Mouse (Mus musculus) liver, adult 2 months (tissue): ENCODE results near the gene Pip5k1b. TPM values are rescaled to one million over a fixed set of nuclear protein-coding genes. Genes with fewer than 3 reads are reported as not detected.

Experiments
- DNase-seq: peaks from one replicate; pipeline ENCODE4 v3.0.0-alpha.2; 2011; ENCODE audit warnings: low read depth, low spot score; ENCODE audit errors: extremely low read depth
- H3K27ac ChIP-seq: fragments of 200-500 bp; replicated peaks from 2 replicates; pipeline ENCODE4 v1.5.1; 2012; ENCODE audit warnings: low read depth, mild to moderate bottlenecking, control low read depth, inconsistent platforms, low read length; ENCODE audit not compliant: insufficient read depth
- H3K27me3 ChIP-seq: fragments of 200-500 bp; 2 replicates; pipeline ENCODE4 v1.6.1; 2012; ENCODE audit warnings: mild to moderate bottlenecking, moderate library complexity, low read length, inconsistent platforms; ENCODE audit not compliant: control insufficient read depth, insufficient read depth
- H3K36me3 ChIP-seq: fragments of 200-500 bp; 2 replicates; pipeline ENCODE4 v1.6.1; 2012; ENCODE audit warnings: low read length, inconsistent platforms; ENCODE audit not compliant: control insufficient read depth, insufficient read depth
- H3K4me1 ChIP-seq: fragments of 200-500 bp; 2 replicates; pipeline ENCODE4 v1.6.1; 2011; ENCODE audit warnings: low read length; ENCODE audit not compliant: control insufficient read depth, insufficient read depth
- H3K4me3 ChIP-seq: fragments of 200-500 bp; 2 replicates; pipeline ENCODE4 v1.5.1; 2011; ENCODE audit warnings: low read depth, mild to moderate bottlenecking, control low read depth, low read length, moderate library complexity; ENCODE audit not compliant: insufficient read depth
- H3K79me2 ChIP-seq: fragments of 200-500 bp; 2 replicates; pipeline ENCODE4 v1.6.1; 2012; ENCODE audit warnings: inconsistent platforms, mild to moderate bottlenecking, low read length, moderate library complexity; ENCODE audit not compliant: control insufficient read depth, insufficient read depth
- H3K9ac ChIP-seq: fragments of 200-500 bp; 2 replicates; pipeline ENCODE4 v1.6.1; 2012; ENCODE audit warnings: low read depth, mild to moderate bottlenecking, control low read depth, inconsistent platforms, low read length
- CTCF ChIP-seq: fragments of 200-500 bp; IDR thresholded peaks from 2 replicates; pipeline ENCODE4 v1.5.1; 2011; ENCODE audit warnings: low read depth, low read length, control low read depth
- POLR2A ChIP-seq: fragments of 200-500 bp; IDR thresholded peaks from 2 replicates; pipeline ENCODE4 v1.6.1; 2011; ENCODE audit warnings: low read length, control low read depth; ENCODE audit not compliant: insufficient read depth; ENCODE audit errors: extremely low read depth
- WGBS: fragments of 180-500 bp; shearing (Covaris S2); methylation state at CpG from one replicate; pipeline ENCODE4 v1.1.7; 2018; 5-methylcytosine and 5-hydroxymethylcytosine counted together
- polyA plus RNA-seq: library from polyadenylated mRNA; depleted of rRNA; stranded (reverse); fragments of >200 nt; gene quantifications from 2 replicates; pipeline ENCODE4 v1.2.3, GENCODE M21; 2012
- total RNA-seq: library from RNA; depleted of rRNA; stranded (reverse); fragments of >200 nt; gene quantifications from 2 replicates; pipeline ENCODE4 v1.2.3, GENCODE M21; 2014

The Pip5k1b gene
- total and polyA plus RNA-seq, 2 experiments, result under 0.01 TPM; not detected in 1

GRCm38 (mm10) chr19:24518384-24518783, 37.3 kb downstream of the Pip5k1b start:
- Histone ChIP-seq H3K9ac (no peak overlapping the region), H3K79me2 (no peaks in the 10 kb centered on the region), H3K36me3 (no peaks in the 10 kb centered on the region), H3K4me1 (no peaks in the 10 kb centered on the region), H3K27me3 (no peaks in the 10 kb centered on the region), H3K4me3 (no peak overlapping the region), H3K27ac (no peak overlapping the region)
- no peak for DNase-seq
- TF ChIP-seq POLR2A, result no peak
- no peak for TF ChIP-seq CTCF

DNA sequence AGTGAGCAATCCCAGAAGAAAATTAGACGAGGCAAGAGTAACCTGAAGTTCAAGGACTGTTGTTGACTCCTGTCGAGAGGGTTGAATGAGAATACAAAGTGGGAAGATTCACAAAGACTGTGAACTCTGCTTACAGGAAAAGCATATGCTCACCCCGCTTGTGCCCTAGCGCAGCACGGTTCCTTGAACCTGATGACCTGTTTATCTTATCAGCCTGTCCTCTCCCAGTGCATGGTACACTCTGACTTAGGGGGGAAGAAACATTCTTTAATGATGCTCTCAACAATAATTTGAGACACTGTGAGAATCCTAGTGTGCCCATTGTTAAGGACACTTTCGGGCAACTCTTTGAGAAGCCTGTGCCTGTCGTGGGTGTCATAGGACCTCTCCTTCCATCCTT, 38.6 kb downstream of the Pip5k1b start:
- Histone ChIP-seq H3K27ac (no peak overlapping the region), H3K4me3 (no peak overlapping the region), H3K27me3 (no peaks in the 10 kb centered on the region), H3K79me2 (no peaks in the 10 kb centered on the region), H3K4me1 (no peaks in the 10 kb centered on the region), H3K36me3 (no peaks in the 10 kb centered on the region), H3K9ac (no peak overlapping the region)
- 43% methylated on average over 7 of the region's 7 CpGs for WGBS
- DNase-seq, result no peak
- no peak for TF ChIP-seq CTCF
- no peak for TF ChIP-seq POLR2A

DNA sequence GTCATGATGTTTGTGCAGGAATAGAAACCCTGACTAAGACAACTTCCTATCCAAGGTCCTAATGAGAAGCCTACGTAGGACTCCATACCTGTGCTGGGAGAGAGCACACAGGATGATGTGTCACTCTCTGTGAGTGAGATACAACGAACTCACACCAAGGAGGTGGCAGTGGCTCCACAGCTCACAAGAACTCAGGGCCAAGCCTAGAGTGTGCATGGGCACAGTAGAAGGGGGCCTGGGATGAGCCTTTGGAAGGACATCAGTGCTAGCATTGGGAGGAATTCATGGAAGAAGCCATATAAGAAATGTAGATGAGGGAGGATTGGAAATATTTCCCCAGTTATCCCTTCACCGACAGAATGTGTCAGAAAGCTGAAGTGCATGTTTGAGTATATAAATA, 39.7 kb downstream of the Pip5k1b start:
- Histone ChIP-seq H3K9ac (no peak overlapping the region), H3K27ac (no peak overlapping the region), H3K4me1 (no peaks in the 10 kb centered on the region), H3K79me2 (no peaks in the 10 kb centered on the region), H3K27me3 (no peaks in the 10 kb centered on the region), H3K36me3 (no peaks in the 10 kb centered on the region), H3K4me3 (no peak overlapping the region)
- 83% methylated on average over 3 of the region's 3 CpGs for whole genome bisulfite sequencing
- TF ChIP-seq POLR2A (no peak), CTCF (no peak)
- DNase-seq, result no peak

DNA sequence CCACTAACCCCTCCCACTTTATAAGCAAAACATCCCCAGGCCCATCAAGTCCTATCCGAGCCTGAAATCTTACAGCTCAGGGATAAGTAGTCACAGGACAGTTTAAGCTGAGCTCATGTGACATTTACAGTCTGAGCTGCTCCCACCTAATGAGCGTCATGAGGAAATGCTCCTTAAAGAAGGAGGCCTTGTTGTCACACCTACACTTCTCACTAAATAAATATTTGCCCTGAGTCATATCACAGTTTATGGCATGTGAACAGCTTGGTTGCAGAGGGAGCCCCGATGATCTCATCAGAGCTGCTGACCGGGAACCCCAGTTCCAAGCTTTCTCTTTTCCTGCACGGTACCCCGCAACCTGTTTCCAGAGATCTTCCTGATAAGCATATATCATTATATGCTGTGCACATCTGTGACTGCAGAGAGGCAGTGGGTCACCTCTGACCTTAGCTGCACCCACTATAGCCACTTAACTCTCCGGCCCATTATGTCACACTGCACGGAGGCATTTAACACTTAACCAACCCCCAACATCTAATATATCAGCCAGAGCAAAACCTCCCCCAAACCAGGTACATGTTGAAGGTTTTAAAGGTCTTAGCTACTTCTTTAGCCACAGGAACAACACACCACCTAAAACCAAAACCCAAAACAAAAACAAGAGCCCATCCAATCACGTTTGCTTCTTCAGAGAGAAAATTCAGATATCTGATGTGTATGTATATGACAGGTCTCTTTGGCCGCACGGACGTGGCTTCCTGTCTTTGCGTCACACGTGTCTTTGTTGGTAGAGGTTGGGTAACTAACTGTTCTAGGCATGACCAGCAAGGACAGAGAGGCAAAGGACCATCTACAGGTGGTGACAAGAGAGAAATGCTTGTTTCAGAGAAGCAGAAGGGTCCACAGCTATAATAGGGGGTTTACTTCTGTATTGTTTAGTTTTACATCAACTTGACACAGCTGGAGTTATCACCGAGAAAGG, 40.7 kb downstream of the Pip5k1b start:
- Histone ChIP-seq H3K4me1 (no peaks in the 10 kb centered on the region), H3K27ac (no peak overlapping the region), H3K27me3 (no peaks in the 10 kb centered on the region), H3K79me2 (no peaks in the 10 kb centered on the region), H3K36me3 (no peaks in the 10 kb centered on the region), H3K4me3 (no peak overlapping the region), H3K9ac (no peak overlapping the region)
- DNase-seq, result no peak
- WGBS, result 75% methylated on average over 15 of the region's 15 CpGs
- no peak for TF ChIP-seq POLR2A
- TF ChIP-seq CTCF, result no peak

DNA sequence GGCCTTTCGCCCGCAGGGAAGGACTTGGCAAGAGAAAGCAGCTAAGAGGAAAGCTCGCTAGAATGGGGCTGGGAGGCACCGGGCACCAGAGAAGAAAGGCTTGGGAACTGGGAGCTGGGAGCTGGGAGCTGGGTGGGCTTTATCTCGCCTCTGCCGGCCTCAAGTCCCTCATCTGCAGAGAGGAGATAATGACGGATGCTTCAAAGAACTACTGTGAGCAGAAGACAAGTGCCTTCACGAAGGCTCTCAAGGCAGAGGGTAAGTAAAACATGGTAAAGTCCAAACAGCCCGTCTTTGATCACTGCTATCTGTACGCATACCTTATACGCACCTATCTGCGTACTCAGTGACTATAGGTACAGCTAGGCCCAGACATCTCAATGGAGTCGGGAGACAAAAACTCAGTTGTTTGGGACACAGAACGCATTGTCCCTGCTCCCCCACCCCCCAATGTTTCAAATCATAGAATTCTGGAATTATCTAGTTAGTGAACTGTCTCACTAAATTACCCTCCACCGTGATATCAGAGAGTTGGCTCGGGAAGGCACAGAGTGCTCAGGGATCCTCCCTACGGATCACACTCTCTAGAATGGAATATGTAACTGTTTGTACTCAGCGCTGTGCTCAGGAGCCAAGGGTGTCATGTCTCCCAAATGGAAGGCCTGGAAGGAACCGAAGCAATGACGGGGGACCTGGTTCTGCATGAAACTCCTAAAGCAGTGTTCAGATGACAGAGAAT, 42.4 kb downstream of the Pip5k1b start:
- no peaks in the 10 kb centered on the region for H3K27me3 ChIP-seq
- H3K36me3 ChIP-seq, result no peaks in the 10 kb centered on the region
- no peak overlapping the region for H3K4me3 ChIP-seq
- no peak overlapping the region for H3K9ac ChIP-seq
- WGBS, result 68% methylated on average over 20 of the region's 20 CpGs
- no peaks in the 10 kb centered on the region for H3K79me2 ChIP-seq
- no peak overlapping the region for H3K27ac ChIP-seq
- DNase-seq, result no peak
- H3K4me1 ChIP-seq, result no peaks in the 10 kb centered on the region
- TF ChIP-seq CTCF (no peak), POLR2A (no peak)

DNA sequence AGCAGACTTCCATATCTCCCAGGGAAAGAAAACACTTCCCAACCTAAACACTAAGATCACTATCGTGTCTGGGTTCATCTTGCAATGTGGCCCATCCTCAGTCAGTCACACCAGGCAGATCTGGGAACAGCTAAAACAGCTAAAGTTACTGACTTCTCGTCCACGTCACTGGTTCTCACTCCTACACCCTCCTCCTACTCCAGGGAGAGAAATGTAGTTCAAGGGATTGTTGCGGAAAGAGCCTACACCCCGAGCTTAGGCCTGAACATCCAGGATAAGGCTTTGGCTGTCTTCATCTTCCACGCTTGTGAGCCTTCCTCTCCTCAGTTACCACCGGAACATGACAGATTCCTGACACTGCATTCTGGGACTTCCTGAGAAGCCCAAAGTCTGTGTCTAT, 43.7 kb downstream of the Pip5k1b start:
- Histone ChIP-seq H3K4me1 (no peaks in the 10 kb centered on the region), H3K79me2 (no peaks in the 10 kb centered on the region), H3K36me3 (no peaks in the 10 kb centered on the region), H3K27me3 (no peaks in the 10 kb centered on the region), H3K4me3 (no peak overlapping the region), H3K9ac (no peak overlapping the region), H3K27ac (no peak overlapping the region)
- TF ChIP-seq CTCF (no peak), POLR2A (no peak)
- DNase-seq, result no peak
- 88% methylated on average over 7 of the region's 7 CpGs for WGBS
